Mouse (Mus musculus) CH12.LX (cell line): ENCODE data around the gene Syne4. TPM values are rescaled to one million over a fixed set of nuclear protein-coding genes. Genes with fewer than 3 reads are reported as not detected.

Experiments
- DNase-seq: peaks from one replicate; pipeline ENCODE4 v3.0.0-alpha.2; 2013; ENCODE audit errors: extremely low read depth
- H3K27ac ChIP-seq: 2 replicates; pipeline ENCODE4 v1.5.1; 2012; ENCODE audit warnings: low read depth, mild to moderate bottlenecking, control low read depth, moderate library complexity; ENCODE audit not compliant: insufficient read depth
- H3K27me3 ChIP-seq: replicated peaks from 2 replicates; pipeline ENCODE3; 2012; ENCODE audit warnings: inconsistent platforms
- H3K36me3 ChIP-seq, 2 experiments: replicated peaks in 1 of 2; 2 replicates each; pipeline versions ENCODE3 to v1.6.1; 2012; ENCODE audit warnings: inconsistent platforms in 1 of 2, low read length in 1 of 2, mild to moderate bottlenecking in 1 of 2, mixed read lengths in 1 of 2, moderate library complexity in 1 of 2; ENCODE audit not compliant: control insufficient read depth in 1 of 2, insufficient read depth in 1 of 2
- H3K4me1 ChIP-seq, 2 experiments: 2 replicates each; pipeline ENCODE4 v1.6.1; 2012; ENCODE audit warnings: inconsistent platforms in 1 of 2, moderate library complexity in 1 of 2; ENCODE audit not compliant: insufficient read depth in 2 of 2, control insufficient read depth in 1 of 2
- H3K4me2 ChIP-seq: 2 replicates; pipeline ENCODE4 v1.6.1; 2012; ENCODE audit warnings: low read depth, mild to moderate bottlenecking, control low read depth; ENCODE audit not compliant: poor library complexity, insufficient read depth, severe bottlenecking
- H3K4me3 ChIP-seq, 3 experiments: fragments of 150-350 bp in 1 of 3; sonication (generic) in 1 of 3; replicated peaks in 1 of 3; 2 replicates each; pipeline versions ENCODE3 to v1.5.1; 2011 to 2012; ENCODE audit warnings: low read depth in 2 of 3, low read length in 2 of 3, mild to moderate bottlenecking in 2 of 3, moderate library complexity in 2 of 3, control low read depth in 1 of 3, improper control_type of control experiment in 1 of 3, inconsistent platforms in 1 of 3, mixed read lengths in 1 of 3; ENCODE audit not compliant: poor library complexity in 1 of 3
- H3K79me2 ChIP-seq: replicated peaks from 2 replicates; pipeline ENCODE4 v1.6.1; 2012; ENCODE audit warnings: mild to moderate bottlenecking, moderate library complexity; ENCODE audit not compliant: control insufficient read depth, poor library complexity, insufficient read depth, severe bottlenecking; ENCODE audit errors: extremely low read depth
- H3K9ac ChIP-seq: 2 replicates; pipeline ENCODE4 v1.6.1; 2012; ENCODE audit warnings: low read depth, mild to moderate bottlenecking, control low read depth, moderate library complexity; ENCODE audit not compliant: insufficient read depth
- H3K9me3 ChIP-seq: replicated peaks from 2 replicates; pipeline ENCODE3; 2012; ENCODE audit warnings: low read length, inconsistent platforms, mixed read lengths
- BHLHE40 ChIP-seq: IDR thresholded peaks from 2 replicates; pipeline ENCODE4 v1.6.1; 2011; ENCODE audit warnings: mild to moderate bottlenecking, low read depth, low read length, improper control_type of control experiment
- E2F4 ChIP-seq: IDR thresholded peaks from 2 replicates; pipeline ENCODE4 v1.6.1; 2011; ENCODE audit warnings: low read depth, low read length, improper control_type of control experiment; ENCODE audit not compliant: insufficient replicate concordance
- ELF1 ChIP-seq: IDR thresholded peaks from 2 replicates; pipeline ENCODE4 v1.6.1; 2014; ENCODE audit warnings: low read depth, mild to moderate bottlenecking, inconsistent platforms, low read length, improper control_type of control experiment
- EP300 ChIP-seq: IDR thresholded peaks from 2 replicates; pipeline ENCODE4 v1.6.1; 2011; ENCODE audit warnings: low read length, improper control_type of control experiment
- ETS1 ChIP-seq: conservative IDR thresholded peaks from 2 replicates; pipeline ENCODE4 v1.6.1; 2012; ENCODE audit warnings: low read depth, mild to moderate bottlenecking, inconsistent platforms, low read length, improper control_type of control experiment, moderate library complexity
- GABPA ChIP-seq: IDR thresholded peaks from 2 replicates; pipeline ENCODE4 v1.6.1; 2012; ENCODE audit warnings: low read depth, low read length, improper control_type of control experiment, inconsistent platforms; ENCODE audit not compliant: insufficient replicate concordance
- HCFC1 ChIP-seq: IDR thresholded peaks from 2 replicates; pipeline ENCODE4 v1.6.1; 2012; ENCODE audit warnings: low read depth, mild to moderate bottlenecking, inconsistent platforms, low read length, improper control_type of control experiment
- IRF4 ChIP-seq: IDR thresholded peaks from 2 replicates; pipeline ENCODE4 v1.6.1; 2014; ENCODE audit warnings: low read depth, mild to moderate bottlenecking, inconsistent platforms, low read length, improper control_type of control experiment
- KAT2A ChIP-seq: IDR thresholded peaks from 2 replicates; pipeline ENCODE4 v1.6.1; 2012; ENCODE audit warnings: low read length, improper control_type of control experiment, inconsistent platforms; ENCODE audit not compliant: insufficient replicate concordance
- MAZ ChIP-seq: IDR thresholded peaks from 2 replicates; pipeline ENCODE4 v1.6.1; 2012; ENCODE audit warnings: low read depth, mild to moderate bottlenecking, inconsistent platforms, low read length, improper control_type of control experiment, moderate library complexity
- MXI1 ChIP-seq: IDR thresholded peaks from 2 replicates; pipeline ENCODE4 v1.6.1; 2011; ENCODE audit warnings: mild to moderate bottlenecking, low read depth, low read length, improper control_type of control experiment
- MYC ChIP-seq: IDR thresholded peaks from 2 replicates; pipeline ENCODE4 v1.6.1; 2011; ENCODE audit warnings: low read depth, mild to moderate bottlenecking, improper control_type of control experiment, low read length
- NELFE ChIP-seq: IDR thresholded peaks from 2 replicates; pipeline ENCODE4 v1.6.1; 2011; ENCODE audit warnings: low read depth, low read length, improper control_type of control experiment
- NRF1 ChIP-seq: IDR thresholded peaks from 2 replicates; pipeline ENCODE4 v1.6.1; 2014; ENCODE audit warnings: low read depth, mild to moderate bottlenecking, inconsistent platforms, low read length, improper control_type of control experiment, moderate library complexity
- POLR2A ChIP-seq: IDR thresholded peaks from 2 replicates; pipeline ENCODE4 v1.6.1; 2011; ENCODE audit warnings: low read depth, mild to moderate bottlenecking, improper control_type of control experiment, low read length
- POLR2AphosphoS2 ChIP-seq: IDR thresholded peaks from 2 replicates; pipeline ENCODE4 v1.6.1; 2011; ENCODE audit warnings: low read depth, low read length, improper control_type of control experiment
- RCOR1 ChIP-seq: conservative IDR thresholded peaks from 2 replicates; pipeline ENCODE4 v1.6.1; 2012; ENCODE audit warnings: low read depth, mild to moderate bottlenecking, inconsistent platforms, low read length, improper control_type of control experiment
- SIN3A ChIP-seq: IDR thresholded peaks from 2 replicates; pipeline ENCODE4 v1.6.1; 2012; ENCODE audit warnings: low read length, improper control_type of control experiment, inconsistent platforms
- TBP ChIP-seq: conservative IDR thresholded peaks from 2 replicates; pipeline ENCODE4 v1.6.1; 2011; ENCODE audit warnings: low read depth, low read length, improper control_type of control experiment
- TCF12 ChIP-seq: IDR thresholded peaks from 2 replicates; pipeline ENCODE4 v1.6.1; 2014; ENCODE audit warnings: low read depth, mild to moderate bottlenecking, inconsistent platforms, low read length, improper control_type of control experiment
- UBTF ChIP-seq: IDR thresholded peaks from 2 replicates; pipeline ENCODE4 v1.6.1; 2012; ENCODE audit warnings: low read depth, mild to moderate bottlenecking, inconsistent platforms, low read length, improper control_type of control experiment, moderate library complexity
- USF1 ChIP-seq: IDR thresholded peaks from 2 replicates; pipeline ENCODE4 v1.6.1; 2014; ENCODE audit warnings: low read depth, mild to moderate bottlenecking, inconsistent platforms, low read length, improper control_type of control experiment
- ZMIZ1 ChIP-seq: IDR thresholded peaks from 2 replicates; pipeline ENCODE4 v1.6.1; 2012; ENCODE audit warnings: low read depth, mild to moderate bottlenecking, inconsistent platforms, low read length, improper control_type of control experiment
- dilution Hi-C: fragments of 300-500 bp; cut with MboI; formaldehyde crosslinking; loops from 2 replicates; pipeline ENCODE4 v1.14.3; 2020; ENCODE audit warnings: low sequenced_read_pairs; ENCODE audit not compliant: extremely low pct_unique_long_range_greater_than_20kb, extremely low pct_ligation_motif_present
- in situ Hi-C: fragments of 300-500 bp; cut with MboI; formaldehyde crosslinking; loops from 3 replicates; pipeline ENCODE4 v1.14.3; 2019; ENCODE audit warnings: low sequenced_read_pairs, low pct_ligation_motif_present, low pct_unique_long_range_greater_than_20kb, mixed read lengths
- polyA plus RNA-seq: library from polyadenylated mRNA; unstranded; fragments of >175 nt; gene quantifications from 2 replicates; pipeline ENCODE4 v1.2.1, GENCODE M21; 2012; ENCODE audit warnings: low read depth; ENCODE audit not compliant: insufficient read length
- total RNA-seq, 2 experiments: library from RNA; depleted of rRNA; stranded (reverse); fragments of 300-350 nt in 1 of 2; fragments of >200 nt in 1 of 2; gene quantifications; 2 replicates each; pipeline ENCODE4 v1.2.3; 2012 to 2014

Syne4 gene
- total and polyA plus RNA-seq, 3 experiments = 0.70 to 3.1 (median 1.9) TPM

- H3K4me3 ChIP-seq = peak within 1 kb of the TSS; percentile 64 to 91 (median 70)
- H3K36me3 ChIP-seq = peaks cover 3 to 40% of the 10 kb centered on the region in 2 experiments
- in situ Hi-C loops (no loop called here), dilution Hi-C loops (no loop called here)
- peak within 1 kb of the TSS; percentile 89 for H3K9ac ChIP-seq
- H3K79me2 ChIP-seq = no peaks in the 10 kb centered on the region
- peaks cover 9 to 33% of the 10 kb centered on the region in 2 experiments; a peak in 3 of 4 replicates for H3K4me1 ChIP-seq
- TF ChIP-seq NELFE (no peak; the same call in 1 of the 2 replicates), KAT2A (no peak), MXI1 (peak; percentile 60), ZMIZ1 (no peak), UBTF (no peak), MAZ (no peak), EP300 (no peak), MYC (peak; percentile 14; the same call in 1 of the 2 replicates), ETS1 (no peak), E2F4 (no peak), RCOR1 (no peak), GABPA (no peak), NRF1 (peak; percentile 51; the same call in 1 of the 2 replicates), IRF4 (0 out of 2 replicates have a peak, but pooled peaks have one; percentile 19), HCFC1 (no peak), USF1 (no peak), POLR2A (peak; percentile 59), SIN3A (peak; percentile 78; the same call in 1 of the 2 replicates), POLR2AphosphoS2 (0 out of 2 replicates have a peak, but pooled peaks have one; percentile 20), TCF12 (peak; percentile 35; the same call in 1 of the 2 replicates), ELF1 (no peak), TBP (peak; percentile 70; the same call in 1 of the 2 replicates), BHLHE40 (no peak)
- peak within 1 kb of the TSS; percentile 71 for H3K27ac ChIP-seq
- no peaks in the 10 kb centered on the region for H3K27me3 ChIP-seq
- peak within 1 kb of the TSS; percentile 91 for H3K4me2 ChIP-seq
- H3K9me3 ChIP-seq = peaks cover 11% of the 10 kb centered on the region
- DNase-seq = peak; percentile 88
Measured at GRCm38 (mm10) chr7:30321539-30322284, 7.1 kb downstream of the Syne4 start, which contains the start of gene E130208F15Rik. E130208F15Rik (plus strand) TSS chr7:30321740.
